Mouse (Mus musculus) thymus, adult 2 months (tissue): ENCODE results near the gene Cnih3.

Experiments used
- CTCF ChIP-seq: fragments of 200-500 bp; IDR thresholded peaks from 2 replicates; pipeline ENCODE4 v1.5.1; 2012; ENCODE audit warnings: mild to moderate bottlenecking, control low read depth, low read length, moderate library complexity, borderline replicate concordance; ENCODE audit not compliant: control insufficient read depth, poor library complexity, insufficient read depth; ENCODE audit errors: extremely low read depth
- POLR2A ChIP-seq: fragments of 200-500 bp; IDR thresholded peaks from 2 replicates; pipeline ENCODE4 v1.6.1; 2012; ENCODE audit warnings: mild to moderate bottlenecking, low read length, control low read depth, moderate library complexity; ENCODE audit not compliant: control insufficient read depth, poor library complexity, insufficient read depth; ENCODE audit errors: extremely low read depth

DNA sequence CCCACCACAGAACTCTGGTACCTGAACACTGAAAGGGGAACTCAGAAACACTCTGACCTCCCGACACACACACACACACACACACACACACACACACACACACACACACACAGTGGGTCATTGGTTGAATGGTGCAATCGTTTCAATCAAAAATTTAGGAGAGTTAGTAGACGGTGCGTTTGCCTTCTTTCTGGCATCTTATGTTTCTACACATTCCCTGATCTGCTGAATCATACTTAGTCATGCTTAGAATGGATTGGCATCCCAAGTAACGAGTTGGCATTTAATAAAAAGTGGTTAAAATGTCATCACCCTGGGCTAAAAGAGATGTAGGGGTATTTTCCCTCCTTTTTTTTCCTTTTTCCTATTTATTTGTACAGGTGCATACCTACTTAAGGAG is 3.3 kb downstream of the Cnih3 start:
- TF ChIP-seq POLR2A, result no peak
- TF ChIP-seq CTCF, result no peak
